Mouse (Mus musculus): ENCODE data around the gene Retreg1.
A peak's percentile ranks its signal among the peaks of the same experiment; 100 is the strongest.

Retreg1 gene

DNA sequence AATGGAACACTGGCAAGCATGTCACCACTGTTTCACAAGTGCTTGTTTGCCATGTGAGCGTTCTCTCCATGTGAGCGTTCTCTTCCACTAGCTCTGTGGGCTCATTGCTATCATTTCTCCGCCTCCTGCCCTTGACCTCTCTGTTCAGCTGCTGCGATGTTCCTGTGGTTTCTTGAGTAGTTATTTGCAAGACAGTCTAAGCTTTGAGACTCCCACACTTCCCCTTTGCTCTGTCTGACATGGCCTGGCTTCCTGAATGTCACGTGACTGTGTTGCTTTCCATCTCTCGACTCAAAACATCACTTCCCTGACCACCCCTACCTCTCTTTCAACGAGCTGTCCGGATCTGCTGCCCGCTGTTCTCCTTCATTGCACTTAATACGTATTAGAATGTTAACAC, 14.5 kb upstream of the Retreg1 start:
- no peak for DNase-seq (ENCODE audit: low read depth in 2 of 2, low spot score in 2 of 2)

DNA sequence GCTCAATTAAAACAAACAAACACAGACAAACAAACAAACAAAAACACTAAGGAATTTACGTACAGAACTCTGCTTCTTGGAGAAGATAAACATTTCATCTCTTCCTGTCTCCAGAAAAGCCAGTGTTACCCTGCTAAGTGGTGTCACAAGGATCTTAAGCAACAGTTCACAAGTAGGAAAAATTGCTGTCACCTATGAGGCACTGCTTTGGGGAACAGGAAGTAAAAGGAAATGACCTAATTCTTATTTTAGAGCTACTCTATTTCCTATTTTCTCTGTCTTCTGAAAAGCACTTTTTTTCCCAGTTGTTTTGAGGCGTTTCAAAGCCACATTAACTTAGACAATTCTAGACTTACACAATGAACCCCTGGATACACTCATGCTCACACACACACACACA, 12.6 kb upstream of the Retreg1 start:
- no peak for DNase-seq (ENCODE audit: low read depth in 2 of 2, low spot score in 2 of 2)

DNA sequence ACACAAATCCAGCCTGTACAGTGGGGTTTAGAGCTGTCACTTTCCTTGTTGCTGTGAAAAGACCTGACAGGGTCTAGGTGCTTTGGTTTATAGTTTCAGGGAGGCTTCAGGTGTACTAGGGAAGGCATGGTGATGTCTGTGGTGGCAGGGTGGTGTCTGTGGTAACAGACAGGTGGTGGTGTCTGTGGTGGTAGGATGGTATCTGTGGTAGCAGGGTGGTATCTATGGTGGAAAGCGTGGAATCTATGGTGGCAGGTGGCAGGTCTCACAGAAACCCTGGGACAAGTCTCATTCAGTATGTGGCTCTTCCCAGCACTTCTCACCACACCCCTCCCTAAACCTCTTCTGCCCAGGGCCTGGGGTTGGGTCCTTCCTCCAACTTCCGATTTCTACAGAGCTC, 8.7 kb upstream of the Retreg1 start:
- DNase-seq (ENCODE audit: low read depth in 2 of 2, low spot score in 2 of 2), result no peak

DNA sequence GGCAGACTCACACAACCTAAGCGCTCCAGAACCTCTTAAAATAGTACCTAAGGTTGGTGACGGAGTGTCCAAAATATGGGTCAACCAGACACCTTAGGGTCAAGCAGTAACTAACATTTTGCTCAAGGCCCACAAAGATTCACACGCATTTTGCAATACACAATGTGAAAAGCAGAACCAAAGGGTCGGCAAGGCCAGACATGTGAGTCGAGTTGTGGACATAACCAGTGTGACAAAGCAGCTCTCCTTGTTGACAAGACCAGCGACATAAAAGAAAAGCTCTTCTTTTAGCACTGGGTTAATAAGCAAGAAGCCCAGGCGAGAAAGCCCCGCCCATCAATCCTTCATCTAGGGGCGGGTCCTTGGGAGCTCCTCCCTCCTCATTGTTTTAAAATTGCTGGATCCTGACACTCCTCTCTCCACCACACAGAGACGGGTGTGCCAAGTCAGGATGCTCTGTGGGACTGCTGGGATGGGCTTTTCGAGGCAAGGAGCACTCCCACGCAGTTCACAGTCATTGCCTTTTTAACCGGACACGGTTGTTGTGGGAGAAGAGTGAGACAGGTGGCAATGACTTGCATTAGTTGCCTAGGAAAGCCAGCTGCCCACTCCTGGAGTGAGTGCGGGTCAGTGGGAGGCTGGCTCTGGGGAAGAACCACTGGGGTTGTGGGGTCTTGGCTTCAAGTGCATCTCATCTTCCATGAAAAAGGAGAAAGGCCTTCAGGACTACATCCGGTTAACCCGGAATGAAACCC, 7.9 kb upstream of the Retreg1 start:
- DNase-seq (ENCODE audit: low read depth in 2 of 2, low spot score in 2 of 2), result no peak

DNA sequence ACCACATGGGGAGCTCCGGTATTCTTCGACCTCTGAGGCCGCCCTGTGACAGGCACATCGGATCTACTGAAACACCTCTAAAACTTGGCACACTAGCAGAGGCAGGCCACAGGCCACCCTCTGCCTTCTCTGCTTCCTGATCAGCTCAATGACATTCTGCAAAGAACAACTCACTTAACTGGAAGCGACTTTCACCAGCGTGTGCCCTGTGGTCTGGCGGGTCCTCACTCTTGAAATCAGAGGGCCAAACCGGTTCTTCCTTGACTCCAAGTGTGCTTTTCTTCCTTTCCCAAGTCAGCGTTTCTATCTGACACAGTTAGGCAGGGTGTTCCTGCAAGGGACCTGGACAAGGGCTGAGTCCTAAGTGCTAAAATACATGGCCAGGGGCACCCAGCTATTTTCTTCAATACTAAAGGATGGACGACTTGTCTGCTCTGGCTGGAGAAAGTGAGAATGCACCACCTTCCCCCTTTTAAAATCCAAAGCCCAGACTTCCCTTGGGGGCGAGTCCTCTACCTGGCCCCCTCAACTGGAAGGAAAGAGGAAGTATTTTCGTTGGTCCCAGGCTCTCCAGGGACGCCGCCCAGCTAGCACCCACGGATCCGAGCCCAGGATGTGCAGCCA, 406 bp upstream of the Retreg1 start:
- DNase-seq (ENCODE audit: low read depth in 2 of 2, low spot score in 2 of 2), result peak in 1 of 2 experiments; percentile 17

DNA sequence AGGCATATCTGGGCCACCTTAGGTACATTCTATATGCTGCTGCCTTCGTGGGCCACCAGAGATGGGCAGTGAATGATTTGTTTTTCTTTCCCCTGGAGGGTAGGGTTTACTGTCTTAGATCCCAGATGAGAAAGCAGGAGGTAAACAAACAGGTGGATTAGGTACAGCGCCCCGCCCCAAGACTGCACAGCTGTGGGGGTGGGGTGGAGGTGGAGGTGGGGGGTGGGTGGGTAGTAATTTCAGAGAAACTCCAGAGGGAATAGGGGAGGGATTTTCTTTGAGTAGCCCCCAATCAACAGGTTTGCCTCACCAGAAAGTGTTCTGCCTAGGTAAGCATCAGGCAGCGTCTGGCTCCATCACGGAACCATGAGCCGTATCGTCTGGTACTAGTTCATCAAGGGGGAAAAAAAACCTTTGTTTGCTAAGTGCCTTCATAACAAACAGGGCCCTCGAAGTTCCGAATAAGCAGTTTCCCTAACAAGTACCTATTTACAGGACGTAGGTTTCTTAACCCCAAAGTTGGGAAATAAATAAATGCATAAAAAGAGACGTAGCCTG, 1.1 kb downstream of the Retreg1 start:
- DNase-seq (ENCODE audit: low read depth in 2 of 2, low spot score in 2 of 2), result no peak

DNA sequence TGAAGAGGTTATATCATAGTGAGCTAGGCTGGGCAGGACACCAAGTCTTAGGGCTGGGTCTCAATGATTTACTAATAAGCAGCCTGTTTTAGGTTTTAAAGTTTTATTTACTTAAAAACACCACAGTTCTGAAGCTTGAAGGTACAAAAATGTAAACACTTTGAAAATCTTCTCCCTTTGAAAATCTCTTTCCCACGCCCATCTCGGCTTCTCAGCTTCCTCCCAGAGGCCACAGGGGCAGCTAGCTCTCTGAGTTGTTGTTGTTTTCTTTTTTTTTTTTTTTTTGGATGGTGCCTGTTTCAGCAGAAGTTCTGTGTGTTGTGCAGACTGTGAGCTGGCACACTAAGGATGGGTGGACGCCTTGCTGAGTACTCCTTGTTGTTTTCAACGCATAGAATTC, 1.8 kb downstream of the Retreg1 start:
- DNase-seq (ENCODE audit: low read depth in 2 of 2, low spot score in 2 of 2), result peak in 1 of 2 experiments; percentile 9

DNA sequence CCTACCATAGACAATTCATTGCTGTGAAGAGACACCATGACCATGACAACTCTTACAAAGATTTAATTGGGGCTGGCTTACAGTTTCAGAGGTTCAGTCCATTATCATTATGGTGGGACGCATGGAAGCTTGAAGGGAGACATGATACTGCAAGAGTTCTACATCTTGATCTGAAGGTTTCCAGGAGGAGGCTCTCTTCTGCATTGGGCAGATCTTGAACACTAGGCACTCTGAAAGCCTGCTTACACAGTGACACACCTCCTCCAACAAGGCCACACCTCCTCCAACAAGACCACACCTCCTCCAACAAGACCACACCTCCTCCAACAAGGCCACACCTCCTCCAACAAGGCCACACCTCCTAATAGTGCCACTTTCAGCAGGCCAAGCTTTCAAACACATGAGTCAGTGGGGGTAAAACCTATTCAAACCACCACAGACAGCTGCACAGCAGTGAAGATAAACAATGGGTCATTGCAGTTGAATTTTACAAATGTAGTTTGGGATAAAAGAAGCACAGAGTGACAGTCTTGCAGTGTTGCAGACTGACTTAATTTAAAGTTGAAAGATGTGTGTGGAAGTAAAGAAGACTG, 4.7 kb downstream of the Retreg1 start:
- peak in 1 of 2 experiments; percentile 7 for DNase-seq (ENCODE audit: low read depth in 2 of 2, low spot score in 2 of 2)

DNA sequence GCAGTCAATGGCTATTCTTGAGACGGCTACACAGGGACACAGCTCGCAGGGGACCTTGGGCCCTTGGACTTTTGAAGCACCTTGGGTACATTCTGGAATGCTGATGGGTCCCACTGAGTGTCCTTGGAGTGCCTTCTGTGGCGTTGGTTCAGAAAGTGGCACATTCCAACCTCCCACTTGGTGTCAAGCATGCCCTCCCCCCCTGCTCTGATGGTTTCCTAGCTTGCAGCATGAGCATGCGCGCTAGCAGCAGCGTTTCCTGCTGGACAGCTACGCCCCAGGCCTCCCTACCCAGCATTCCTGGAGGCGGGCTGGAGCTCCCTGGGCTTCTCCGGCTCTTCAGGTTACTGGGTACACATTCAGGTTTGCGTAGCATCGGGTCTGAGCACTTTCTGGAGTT, 7.6 kb downstream of the Retreg1 start:
- DNase-seq (ENCODE audit: low read depth in 2 of 2, low spot score in 2 of 2), result no peak

DNA sequence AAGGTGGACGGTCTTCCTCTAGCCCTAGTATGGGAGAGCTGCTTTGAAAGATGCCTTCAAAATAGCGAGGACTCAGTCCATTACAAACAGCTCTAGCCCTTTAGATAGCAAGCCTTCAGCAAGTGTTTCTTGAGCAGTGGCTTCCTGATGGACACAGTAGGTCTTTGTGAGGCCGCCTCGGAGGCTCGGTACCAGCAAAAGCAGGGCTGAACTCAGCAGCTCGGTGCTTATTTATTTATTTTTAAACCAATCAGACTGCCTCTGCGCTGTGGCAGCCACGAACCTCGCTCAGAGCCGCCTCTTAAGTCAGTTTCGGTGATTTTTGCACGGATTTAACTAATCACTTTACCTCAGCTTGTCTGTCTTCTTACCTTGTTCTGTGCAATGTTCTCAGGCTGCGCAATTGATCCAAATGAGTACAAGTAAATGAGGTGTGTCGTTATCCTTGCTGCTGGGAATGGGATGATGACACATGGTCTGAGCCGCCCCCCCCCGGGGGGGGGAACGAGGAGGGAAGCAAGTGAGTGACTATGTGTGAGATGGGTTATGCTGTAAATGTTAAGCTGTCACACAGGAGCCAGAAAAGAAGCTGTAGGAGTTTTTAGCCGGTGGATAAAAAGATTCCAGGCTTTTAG, 11.4 kb downstream of the Retreg1 start:
- no peak for DNase-seq (ENCODE audit: low read depth in 2 of 2, low spot score in 2 of 2)

DNA sequence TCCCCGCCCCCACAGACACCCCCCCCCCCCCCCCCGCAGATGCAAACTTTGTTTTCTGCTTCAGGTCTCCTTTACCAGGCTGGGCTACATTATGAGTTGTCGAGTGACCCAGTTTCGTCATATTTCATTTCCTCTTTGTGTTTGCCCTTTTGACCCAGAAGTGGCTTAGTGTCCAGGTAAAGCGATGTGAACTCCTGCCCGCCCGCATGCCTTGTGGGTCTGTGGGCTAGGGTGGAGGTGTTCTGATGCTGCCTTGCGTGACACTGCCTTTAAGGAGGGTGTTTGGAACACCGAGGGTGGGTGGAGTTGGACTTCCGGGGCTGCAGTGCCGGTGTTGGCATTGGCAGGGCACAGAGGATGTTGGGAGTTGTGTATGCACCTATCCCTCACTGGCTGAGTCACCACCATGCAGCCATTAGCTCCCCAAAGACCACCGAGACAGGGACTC, 15.7 kb downstream of the Retreg1 start:
- peak; percentile 9 to 23 for DNase-seq (ENCODE audit: low read depth in 2 of 2, low spot score in 2 of 2)

DNA sequence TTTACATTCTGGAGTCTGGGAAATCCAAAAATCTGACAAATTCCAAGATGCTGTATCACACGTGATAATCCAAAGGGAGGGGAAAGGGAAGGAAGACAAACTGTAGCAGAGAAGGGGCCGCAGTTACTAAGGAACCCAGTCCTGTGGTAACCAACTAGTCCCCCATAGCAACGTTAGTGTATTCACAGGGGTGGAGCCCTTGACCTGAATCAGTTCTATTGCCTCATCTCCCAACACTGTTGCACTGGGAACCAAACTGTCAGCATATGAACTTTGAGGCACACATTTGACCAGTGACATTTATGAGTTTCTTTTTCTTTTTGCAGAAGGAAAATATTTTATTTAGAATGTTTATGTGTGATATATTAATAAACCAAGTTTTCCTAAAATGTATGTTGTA, 16.5 kb downstream of the Retreg1 start:
- DNase-seq (ENCODE audit: low read depth in 2 of 2, low spot score in 2 of 2), result no peak

DNA sequence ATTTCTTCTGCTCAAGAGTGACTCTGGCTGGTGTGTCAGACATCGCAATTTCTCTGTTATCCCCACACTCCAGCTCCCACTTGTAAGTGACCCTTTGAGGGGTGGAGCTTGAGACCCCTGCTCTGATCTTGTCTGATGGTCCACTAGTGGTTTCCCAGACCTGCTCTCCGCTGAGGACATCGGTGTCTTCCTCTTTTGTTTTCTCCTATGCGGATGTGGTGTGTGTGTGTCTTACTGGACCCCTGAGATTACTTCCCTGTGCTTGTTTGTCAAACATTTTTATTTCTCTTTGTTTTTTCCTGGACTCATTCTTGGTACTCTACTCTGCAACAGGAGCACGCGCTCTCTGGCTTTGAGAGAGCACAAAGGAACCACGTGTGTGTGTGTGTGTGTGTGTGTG, 18.9 kb downstream of the Retreg1 start:
- no peak for DNase-seq (ENCODE audit: low read depth in 2 of 2, low spot score in 2 of 2)

DNA sequence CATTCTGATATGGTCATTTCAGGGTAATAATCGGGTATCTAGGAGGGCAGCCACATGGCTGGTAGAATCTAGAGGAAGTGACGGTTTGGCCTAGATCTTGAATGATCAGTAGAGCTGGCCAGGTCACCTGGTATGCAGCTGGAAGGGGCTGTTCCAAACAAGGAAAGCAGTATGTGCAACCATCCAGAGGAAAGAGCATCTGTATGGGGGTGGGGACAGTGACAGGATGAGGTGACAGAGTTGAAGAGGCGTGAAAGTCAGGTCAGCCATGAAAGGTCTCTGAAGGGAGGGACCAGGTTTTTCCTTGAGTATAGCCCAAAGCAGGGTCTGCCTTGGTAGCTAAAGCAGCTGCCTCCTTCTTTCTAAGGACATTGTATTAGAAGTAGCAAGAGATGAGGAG, 22.6 kb downstream of the Retreg1 start:
- no peak for DNase-seq (ENCODE audit: low read depth in 2 of 2, low spot score in 2 of 2)

DNA sequence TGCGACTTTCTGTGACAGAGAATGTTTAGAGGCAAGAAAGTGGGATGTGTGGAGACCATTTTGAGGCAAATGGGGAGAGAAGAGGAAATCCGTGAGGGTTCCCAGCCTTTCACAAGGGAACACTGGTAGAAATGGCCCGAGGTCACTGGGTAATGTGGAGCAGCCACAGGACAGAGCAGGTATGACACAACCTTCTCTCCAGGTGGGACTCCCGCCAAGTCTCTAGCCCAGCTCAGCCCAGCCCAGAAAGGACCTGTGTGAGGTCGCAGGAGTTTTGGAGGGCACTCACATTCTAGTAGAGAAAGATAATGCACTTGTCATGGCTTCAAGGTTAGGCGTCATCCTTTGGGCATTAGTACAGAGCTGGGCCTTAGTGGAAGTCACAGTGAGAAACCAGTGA, 23.1 kb downstream of the Retreg1 start:
- no peak for DNase-seq (ENCODE audit: low read depth in 2 of 2, low spot score in 2 of 2)

DNA sequence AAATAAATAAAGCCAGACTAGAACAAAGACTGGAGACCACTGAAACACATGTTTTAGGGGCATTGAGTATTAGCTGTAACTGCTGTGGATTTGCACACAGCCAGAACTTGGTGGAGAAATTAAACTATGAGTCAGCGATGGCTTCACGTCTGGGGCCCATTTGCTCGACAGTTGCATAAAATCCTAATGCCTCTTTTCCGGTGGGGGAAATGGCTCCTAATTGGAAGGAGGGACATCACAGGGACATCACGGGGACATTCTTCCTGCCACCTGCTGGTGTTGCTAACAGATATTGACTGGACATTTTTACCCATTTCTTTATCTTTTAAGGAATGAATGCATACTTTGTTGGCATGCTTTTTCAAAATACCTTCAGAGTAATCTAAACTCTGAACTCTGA, 26.1 kb downstream of the Retreg1 start:
- DNase-seq (ENCODE audit: low read depth in 2 of 2, low spot score in 2 of 2), result no peak

DNA sequence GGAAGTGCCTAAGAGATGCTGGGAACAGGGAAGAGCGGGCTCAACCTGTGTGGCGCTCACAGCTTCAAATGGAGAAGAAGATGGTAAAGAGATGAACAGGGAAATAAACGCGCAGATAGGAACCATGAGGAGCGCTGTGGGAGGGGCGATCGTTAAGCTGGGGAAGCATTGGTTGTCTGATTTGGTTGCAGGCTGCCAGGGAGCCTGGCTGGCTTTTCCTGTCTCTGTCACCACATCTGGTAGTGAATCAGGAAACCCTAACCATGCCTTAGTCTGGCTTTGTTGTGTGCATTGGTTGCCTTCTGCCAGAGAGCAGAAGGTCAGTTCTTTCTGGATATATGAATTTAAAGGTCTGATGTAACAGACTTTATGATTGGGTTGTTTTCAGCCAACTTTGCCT, 28.5 kb downstream of the Retreg1 start:
- no peak for DNase-seq (ENCODE audit: low read depth in 2 of 2, low spot score in 2 of 2)

DNA sequence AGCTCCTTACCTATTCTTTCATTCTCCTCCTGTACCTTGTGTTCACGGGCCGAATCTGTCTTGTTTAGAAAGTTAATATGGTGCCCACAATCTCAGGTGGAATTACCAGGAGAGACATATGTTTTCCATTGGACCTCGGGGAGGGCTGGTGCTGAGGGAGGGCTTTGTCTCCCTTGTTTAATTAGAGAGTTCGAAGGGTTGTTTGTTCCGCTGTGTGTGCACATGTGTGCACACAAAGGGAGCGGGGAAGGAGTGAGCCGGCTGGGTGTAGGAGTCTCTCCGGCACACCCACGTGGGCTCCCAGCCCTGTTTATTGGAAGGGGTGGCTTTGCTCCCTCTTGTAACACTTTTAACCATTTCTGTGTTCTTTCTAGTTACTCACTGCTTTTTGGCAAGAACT, 29.1 kb downstream of the Retreg1 start:
- DNase-seq (ENCODE audit: low read depth in 2 of 2, low spot score in 2 of 2), result no peak

DNA sequence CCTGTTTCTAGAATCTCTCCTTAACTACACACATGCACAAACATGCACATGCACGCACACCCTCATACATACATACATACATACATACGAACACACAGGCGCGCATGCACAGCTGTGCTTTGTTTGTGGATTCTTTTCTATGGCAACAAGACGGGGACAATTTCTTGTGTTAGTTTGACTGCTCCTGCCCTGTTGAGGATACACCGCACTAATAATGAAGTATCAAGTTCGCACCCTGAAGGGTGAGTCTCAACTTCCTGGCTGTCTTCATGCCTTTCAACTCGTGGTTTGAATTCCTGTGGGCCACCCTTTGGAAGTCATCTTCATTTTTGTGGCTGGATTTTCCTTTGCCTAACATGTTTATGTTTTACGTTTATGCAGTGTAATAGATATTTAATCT, 29.7 kb downstream of the Retreg1 start:
- DNase-seq (ENCODE audit: low read depth in 2 of 2, low spot score in 2 of 2), result no peak

DNA sequence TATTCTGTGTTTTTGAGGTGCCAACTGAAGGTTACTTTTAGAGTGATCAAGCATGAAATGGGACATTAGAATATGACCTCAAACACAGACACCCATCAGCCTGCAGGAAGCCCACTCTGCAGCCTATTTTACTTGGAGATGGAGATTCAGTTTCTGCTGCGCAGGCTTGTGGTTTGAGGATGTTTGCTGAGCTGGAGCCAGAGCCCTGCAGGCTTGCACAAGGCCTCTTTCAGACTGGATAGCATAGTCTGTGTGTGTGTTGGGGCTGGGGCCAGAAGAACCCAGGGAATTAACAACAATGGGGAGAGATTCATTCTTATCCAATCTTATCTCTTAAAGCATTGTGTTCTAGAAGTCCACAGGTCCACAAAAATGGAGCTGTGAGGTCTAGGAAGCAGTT, 30.6 kb downstream of the Retreg1 start:
- no peak for DNase-seq (ENCODE audit: low read depth in 2 of 2, low spot score in 2 of 2)

DNA sequence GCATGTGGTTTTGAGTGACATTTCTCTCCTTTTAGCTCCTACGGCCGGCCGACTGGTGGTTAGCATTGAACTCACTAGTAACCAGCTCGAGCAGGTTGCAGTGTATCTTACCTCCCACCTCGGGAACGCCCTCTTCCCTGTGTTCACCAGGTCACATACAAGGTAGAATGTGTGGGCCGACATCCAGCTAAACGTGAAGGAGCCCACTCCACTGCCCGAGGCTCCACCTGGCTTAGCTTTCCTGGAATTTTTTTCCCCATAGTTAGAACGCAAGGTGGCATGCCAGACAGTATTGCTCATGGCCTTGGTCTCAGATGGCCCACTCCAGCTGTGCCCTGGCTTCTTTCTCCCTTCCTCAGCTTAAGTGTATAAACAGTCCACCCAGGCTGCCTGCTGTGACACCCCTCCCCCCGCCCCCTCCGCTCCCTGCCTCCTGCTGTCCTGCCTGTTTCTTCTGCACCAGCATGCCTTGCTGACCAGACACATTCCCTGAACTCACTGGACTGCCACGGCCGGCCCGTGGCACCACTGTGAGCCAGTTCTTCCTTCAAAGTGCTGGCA, 33.7 kb downstream of the Retreg1 start:
- no peak for DNase-seq (ENCODE audit: low read depth in 2 of 2, low spot score in 2 of 2)
